Mouse (Mus musculus): Measurements from ENCODE around the gene Atp6v1g2.
A peak's percentile ranks its signal among the peaks of the same experiment; 100 is the strongest.

Atp6v1g2 gene

DNA sequence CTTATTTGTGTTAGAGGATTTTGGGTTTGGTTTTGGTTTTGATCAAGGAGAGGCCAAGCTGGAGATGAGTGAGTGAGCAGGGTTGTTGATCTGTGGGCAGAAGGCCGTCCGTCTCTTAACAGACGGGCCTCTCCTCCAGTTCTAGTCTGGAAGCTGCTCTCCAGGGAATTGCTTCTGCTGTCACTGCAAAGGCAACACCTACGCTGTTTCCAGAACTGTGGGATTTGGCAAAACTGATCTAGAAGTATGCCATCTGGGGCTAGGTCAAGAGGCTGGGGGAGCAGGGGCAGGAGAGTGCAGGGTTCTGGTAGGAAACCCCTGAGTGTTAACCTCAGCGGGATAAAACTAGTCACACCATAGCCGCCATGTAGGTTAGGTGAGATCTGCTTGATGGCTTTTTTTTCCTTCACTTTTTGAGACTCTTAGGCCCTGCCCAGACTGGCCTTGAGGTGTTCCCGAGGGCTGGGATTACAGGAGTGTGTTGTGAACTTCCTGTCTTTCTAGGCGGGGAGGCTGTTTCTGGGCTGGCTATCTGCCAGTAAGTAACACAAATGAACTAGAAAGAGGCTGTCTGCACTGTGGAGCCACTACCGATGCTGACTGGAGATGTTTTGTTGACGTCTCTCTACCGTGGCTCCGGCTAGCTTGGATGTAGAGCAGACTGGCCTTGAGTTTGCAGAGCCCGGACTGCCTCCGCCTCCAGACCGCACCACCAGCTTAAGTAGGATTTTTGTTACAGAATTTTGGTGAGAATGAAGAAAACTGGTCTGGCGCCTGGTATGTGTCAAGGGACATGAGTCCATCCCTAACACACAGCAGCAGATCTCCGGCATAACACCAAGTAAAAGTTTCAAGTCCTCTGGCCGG, at the start of gene Atp6v1g2:
TSS of gene Atp6v1g2 (plus strand) at position 547 of the 867 bp plus-strand sequence.
- peak; percentile 88 for DNase-seq (ENCODE audit: low read depth)

DNA sequence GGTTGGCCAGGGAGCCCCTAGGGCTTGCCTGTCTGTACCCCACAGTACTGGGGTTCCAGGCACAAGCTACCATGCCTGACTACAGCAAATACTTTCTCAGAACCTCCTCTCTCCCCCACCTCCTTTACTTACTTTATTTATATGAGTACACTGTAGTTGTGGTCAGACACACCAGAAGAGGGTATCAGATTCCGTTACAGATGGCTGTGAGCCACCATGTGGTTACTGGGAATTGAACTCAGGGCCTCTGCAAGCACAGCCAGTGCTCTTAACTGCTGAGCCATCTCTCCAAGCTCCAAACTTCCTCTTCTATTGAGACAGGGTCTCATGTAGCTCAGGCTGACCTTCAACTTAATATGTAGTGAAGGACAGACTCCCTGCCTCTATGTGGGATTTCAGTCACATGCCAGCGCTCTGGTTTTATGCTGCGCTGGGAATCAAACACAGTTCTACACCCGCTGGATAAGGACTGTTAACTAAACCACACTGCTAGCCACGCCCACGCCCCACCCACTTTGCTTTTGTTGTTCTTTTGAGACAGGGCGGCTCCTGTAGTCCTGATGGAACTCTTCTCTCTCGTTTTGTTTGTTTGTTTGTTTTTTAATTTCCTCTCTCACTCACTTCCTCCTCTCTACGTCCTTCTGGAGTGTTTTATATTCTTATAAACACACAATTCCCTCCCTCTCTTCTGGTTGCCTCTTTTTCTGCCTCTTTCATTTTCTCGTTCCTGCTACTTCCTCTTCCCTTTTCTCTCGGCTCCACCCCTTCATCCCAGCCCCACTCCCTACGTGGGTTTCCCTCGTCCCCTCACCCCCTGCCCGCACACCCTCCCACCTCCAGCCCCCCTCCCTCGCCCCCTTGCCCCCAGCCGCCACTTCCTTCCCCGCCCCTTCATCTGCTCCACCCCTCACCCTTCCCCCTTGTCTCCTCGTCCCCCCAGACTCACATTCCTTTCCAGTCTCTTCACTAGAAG, 47.5 kb upstream of the Atp6v1g2 start:
- peak; percentile 94 for DNase-seq (ENCODE audit: low read depth)

DNA sequence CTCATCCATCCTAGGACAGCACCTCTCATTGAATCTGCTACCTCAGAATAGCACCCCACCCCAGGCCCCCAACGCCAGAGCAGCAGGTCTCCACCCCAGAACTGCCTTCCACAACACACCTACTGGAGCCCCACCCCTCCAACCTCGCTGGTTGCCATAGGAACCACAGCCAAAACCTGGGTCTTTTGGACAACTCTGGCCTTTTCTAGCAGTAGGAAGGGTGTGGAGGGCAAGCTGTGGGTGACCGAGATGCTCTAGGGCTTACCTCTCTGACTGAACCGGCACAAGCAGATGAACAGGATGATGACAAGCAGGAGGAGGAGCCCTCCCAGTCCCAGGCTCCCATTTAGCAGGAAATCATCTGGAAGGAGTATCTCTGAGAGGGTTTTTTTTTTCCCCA, 46.8 kb upstream of the Atp6v1g2 start:
- peak; percentile 77 for DNase-seq (ENCODE audit: low read depth)

DNA sequence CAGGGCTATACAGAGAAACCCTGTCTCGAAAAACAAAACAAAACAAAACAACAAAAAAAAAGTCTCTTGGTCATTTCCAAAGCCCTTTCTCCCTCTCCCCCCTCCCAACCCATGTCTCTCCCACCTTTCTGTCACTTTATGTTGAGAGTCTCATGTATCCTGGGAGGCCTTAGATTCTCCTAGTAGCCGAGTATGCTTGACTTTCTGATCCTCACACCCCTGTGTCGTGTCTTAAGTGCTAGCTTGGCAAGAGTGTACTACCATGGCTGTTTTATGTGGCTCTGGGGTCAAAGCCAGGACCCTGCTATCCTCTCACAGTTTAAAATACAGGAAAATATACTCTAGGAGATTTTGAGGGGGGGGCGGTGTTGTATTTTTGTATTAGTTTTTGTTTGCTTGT, 46.1 kb upstream of the Atp6v1g2 start:
- DNase-seq (ENCODE audit: low read depth) = no peak

DNA sequence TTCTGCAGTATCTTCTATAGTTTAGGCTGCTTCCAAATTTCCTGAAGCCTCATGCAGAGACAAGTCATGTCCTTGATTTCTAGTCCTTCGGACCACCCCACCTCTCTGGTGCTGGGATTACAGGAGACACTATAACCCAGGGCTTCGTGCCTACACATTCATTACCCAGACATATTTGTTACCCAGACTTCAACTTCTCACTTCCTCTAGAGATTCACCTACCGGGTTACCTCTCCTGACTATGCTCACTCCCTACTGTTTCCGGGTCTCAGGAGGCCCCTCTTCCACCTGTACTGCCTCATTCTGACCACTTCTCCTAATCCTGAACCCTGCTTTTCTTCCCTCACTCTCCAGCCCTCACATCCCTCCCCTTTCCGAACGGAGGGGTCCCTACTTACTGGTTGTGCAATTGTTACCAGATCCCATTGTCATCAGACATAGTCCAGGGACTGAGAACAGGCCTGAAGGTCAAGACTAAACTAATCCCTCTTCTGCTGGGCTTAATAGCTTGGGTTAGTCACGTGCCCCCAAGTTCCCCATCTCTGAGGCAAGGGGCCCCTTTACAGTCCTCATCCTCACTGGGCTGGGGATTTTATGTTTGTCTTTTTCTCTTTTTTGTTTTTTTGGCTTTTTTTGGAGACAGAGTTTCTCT, 45.4 kb upstream of the Atp6v1g2 start, which contains the start of gene Lst1:
TSS of gene Lst1 (minus strand) at position 481 of the 652 bp plus-strand sequence.
- no peak for DNase-seq (ENCODE audit: low read depth)

DNA sequence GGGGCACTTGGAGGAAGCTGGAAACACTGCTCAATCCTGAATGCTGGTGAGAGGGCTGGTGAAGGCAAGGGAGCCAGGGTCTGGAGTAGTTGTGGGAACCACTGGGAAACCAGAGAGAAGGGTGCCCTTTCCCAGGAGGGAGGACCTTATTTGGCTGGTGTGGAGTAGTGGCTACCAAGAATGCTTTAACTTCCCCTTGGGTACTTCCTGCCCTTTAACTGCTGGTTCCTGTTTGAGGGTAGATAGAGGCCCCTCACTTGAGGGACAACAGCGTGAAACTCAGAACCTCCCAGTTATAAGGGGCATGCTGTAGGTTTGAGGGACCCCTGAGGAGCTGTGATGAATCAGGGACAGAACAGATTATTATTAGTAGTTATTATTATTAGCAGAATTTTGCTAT, 44.3 kb upstream of the Atp6v1g2 start:
- DNase-seq (ENCODE audit: low read depth) = peak; percentile 77

DNA sequence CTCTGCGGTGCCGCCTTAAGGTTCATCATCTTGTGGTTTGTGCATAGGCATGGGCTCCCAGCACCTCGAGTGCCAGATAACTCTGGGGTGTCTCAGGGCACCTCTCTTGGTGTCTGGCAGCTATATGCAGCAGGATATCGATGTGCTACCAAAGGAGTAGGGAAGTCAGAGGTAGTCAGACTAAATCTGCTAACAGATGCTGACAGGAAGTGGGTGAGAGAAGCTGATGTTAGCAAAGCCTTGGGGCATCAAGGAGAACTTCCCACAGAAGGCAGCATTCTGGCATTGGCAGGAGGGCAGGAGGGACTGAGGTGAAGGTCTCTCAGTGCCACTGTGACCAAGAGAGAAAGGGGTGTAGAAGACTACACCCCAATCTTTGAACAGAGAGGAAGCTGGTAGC, 43.4 kb upstream of the Atp6v1g2 start:
- DNase-seq (ENCODE audit: low read depth) = peak; percentile 47

DNA sequence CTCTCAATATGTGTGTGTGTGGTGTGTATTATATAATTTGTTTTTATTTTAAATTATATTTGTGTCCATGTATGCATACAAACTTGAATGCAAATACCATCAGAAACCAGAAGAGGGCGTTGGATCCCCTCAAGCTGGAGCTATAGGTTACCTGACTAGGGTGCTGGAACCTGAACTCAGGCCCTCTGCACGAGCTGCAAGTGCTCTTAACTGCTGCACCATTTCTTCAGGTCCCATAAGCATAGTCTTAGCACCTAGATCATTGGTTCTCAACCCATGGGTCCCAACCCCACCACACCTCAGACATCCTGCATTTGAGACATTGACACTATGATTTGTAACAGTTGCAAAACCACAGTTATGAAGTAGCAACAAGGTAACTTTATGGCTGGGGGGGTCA, 41.7 kb upstream of the Atp6v1g2 start:
- no peak for DNase-seq (ENCODE audit: low read depth)

DNA sequence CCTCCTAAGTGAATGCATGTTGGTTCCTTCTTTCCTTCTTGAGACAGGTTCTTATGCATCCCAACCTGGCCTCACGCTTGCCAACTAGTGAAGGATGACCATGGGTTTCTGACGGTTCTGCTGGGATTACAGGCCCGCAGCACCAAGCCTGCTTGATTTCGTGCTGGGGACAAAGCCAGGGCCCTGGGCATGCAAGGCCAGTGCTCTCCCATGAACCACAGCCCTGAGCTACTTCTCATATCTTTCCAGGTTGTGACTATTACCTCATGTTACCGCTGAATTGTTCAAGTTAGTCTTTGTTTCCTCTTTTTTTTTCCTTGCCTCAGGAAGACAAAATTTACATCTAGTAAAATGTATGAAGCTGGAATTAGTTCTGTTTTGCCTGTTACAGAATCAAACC, 40.5 kb upstream of the Atp6v1g2 start:
- peak; percentile 84 for DNase-seq (ENCODE audit: low read depth)

DNA sequence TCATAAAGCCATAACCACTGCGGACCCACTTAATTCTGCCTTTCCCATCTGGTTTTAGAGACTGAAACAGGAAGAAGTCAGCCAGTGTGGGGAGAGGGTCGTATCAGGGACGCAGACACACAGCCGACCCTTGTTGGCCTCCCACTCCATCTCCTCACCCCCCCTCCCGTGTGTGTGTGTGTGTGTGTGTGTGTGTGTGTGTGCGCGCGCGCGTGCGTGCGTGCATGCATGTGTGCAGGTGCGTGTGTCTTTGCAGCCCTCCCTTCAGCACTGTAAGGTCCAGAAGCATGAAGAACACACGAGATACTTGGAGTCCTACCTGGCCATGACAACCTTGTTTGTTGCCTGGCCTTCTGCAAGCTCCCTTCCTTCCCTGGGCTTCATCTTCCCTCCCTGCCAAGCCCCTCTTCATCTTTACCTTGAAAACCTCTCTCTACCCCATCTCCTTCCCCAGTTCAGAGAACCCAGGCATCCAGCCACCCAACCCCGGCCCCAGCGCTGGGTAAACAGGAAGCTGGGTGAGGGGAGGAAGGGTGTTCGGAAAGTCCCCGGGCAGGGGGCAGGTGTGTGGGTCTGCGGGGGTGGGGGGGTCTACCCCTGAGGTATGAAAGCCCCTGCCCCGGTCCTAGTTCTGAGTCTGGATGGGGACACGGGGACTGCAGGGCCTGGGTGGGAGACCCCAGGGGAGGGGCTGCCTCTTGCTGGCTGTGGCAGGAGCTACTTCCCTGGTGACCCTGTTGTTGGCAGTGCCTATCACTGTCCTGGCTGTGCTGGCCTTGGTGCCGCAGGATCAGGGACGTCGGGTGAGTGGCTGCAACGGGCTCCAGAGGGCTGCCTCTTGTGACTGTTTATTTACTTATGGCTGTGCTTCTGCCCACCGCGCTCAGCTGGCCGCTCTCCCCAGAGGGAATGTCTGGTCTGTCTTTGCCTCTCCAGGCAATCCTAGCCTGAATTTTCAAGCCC, 39.3 kb upstream of the Atp6v1g2 start, which contains the start of gene Ltb:
TSS of gene Ltb (plus strand) at position 559 of the 963 bp plus-strand sequence.
- no peak for DNase-seq (ENCODE audit: low read depth)

DNA sequence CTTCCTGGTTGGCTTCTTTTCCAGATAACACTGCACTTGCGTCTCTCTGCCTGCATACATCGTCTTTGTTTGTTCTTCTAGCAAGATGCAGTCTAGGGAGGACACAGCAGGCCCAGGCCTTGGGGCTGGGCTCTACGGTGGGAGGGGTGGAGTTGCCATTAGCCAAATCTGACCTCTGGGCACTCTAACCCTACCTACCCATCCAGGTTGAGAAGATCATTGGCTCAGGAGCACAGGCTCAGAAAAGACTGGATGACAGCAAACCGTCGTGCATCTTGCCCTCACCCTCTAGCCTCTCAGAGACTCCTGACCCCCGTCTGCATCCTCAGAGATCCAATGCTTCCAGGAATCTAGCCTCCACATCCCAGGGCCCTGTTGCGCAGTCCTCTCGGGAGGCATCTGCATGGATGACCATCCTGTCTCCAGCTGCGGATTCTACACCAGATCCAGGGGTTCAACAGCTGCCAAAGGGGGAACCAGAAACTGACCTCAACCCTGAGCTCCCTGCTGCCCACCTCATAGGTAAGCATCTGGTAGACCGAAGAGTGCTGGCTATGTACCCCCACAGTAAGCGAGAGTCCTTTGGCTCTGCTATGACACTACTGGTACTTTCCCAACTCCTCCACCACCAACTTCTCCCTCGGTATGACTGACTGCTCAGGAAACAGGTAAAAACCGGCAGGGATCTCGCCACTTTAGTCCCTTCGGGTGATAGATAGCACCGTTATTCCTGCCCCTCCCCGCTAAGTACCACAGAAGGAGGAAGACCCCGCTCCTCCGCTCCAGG, 38.4 kb upstream of the Atp6v1g2 start:
- no peak for DNase-seq (ENCODE audit: low read depth)

DNA sequence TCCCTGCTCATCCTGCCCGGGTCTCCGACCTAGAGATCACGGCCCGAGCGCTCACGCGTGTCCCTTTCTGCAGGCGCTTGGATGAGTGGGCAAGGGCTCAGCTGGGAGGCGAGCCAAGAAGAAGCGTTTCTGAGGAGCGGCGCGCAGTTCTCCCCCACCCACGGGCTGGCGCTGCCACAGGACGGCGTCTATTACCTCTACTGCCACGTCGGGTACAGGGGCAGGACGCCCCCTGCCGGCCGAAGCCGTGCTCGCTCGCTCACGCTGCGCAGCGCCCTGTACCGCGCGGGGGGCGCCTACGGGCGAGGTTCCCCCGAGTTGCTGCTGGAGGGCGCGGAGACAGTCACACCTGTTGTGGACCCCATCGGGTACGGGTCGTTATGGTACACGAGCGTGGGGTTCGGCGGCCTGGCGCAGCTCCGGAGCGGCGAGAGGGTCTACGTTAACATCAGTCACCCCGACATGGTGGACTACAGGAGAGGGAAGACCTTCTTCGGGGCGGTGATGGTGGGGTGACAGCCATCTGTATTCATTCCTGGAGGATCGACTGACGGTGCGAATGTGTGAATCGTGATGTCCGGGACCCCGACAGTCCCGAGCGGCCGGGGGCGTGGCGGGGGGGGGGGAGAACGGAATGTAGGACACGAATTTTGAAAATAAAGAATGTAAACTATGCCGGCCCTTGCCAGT, 37.7 kb upstream of the Atp6v1g2 start:
- DNase-seq (ENCODE audit: low read depth) = peak; percentile 75

DNA sequence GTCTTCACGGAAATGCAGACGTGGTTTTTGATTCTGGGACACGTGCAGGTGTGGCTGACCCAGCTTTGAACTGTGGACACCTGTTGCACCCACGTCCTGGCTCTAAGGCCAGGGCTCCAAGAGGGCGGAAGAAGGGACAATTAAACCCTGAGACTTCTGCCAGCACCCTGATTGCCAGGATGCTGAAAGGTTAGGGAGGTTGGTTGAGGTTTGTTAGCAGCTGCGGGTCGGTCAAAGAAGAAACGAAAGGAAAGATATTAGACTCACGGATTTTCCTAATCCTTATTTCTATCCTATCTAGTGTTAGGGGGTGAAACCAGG, 37.2 kb upstream of the Atp6v1g2 start:
- no peak for DNase-seq (ENCODE audit: low read depth)

DNA sequence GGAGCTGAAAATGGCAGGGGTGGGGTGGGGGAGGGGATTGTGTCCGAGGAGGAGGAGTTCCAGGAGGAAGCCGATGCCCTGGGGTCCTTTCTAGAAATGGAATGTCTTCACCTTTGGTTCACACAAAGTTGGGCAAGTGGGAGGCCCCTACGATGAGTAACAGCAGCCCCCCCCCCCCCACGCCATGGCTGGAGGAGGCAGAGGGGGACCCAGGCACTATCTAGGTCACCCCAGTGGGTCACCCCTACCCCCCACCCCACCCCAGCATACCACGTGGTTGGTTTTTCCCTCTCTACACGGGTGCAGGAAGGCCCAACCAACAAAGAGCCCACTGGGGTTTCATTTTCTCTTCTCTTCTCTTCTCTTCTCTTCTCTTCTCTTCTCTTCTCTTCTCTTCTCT, 36.3 kb upstream of the Atp6v1g2 start:
- peak; percentile 64 for DNase-seq (ENCODE audit: low read depth)

DNA sequence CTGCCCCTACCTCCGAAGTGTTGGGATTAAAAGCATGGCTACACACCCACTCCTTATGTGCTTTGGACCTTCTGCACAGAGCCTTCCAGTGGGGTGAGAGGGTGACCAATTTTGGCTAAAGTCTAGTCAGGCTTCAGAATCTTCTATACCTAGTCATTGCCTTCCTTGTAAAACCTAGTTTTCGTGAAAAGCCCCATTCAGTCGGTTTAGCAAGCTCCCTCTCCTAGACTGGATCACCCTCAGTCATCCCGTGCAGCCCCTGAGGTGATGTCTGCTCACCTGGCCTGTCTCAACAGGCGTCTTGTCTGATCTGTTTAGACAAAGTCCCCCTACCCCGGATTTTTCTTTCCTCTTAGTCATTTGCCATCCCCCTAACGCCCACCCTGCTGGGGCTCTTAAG, 35.4 kb upstream of the Atp6v1g2 start:
- no peak for DNase-seq (ENCODE audit: low read depth)

DNA sequence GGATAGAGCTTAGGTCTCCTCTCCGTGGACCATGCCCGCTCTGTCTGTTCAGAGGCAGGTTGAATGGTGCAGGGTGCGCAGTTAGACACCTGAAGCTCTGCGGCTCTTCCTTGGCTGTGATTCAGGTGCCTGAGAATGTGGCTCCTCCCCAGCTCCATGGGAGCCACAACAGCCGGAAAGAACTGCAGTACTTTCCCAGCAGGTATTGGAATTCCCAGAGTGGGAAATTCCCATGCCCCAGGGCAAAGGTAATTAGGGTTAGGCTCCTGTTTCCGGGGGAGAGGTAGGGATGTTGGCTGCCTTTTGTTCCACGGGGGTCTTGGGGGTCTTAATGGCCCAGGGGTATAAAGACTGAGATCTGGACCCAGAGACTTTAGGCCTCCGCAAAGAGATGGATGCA, 34.5 kb upstream of the Atp6v1g2 start:
- no peak for DNase-seq (ENCODE audit: low read depth)

DNA sequence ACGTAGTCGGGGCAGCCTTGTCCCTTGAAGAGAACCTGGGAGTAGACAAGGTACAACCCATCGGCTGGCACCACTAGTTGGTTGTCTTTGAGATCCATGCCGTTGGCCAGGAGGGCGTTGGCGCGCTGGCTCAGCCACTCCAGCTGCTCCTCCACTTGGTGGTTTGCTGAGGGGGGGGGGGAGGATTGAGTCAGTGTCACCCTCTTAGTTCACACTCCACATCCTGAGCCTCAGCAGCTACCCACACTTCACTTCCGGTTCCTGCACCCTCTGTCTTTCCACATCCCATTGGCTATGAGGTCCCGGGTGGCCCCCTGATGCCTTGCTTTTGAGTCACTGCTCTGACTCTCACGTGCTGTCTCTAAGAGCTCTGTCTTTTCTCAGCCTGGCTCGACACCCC, 33.1 kb upstream of the Atp6v1g2 start:
- DNase-seq (ENCODE audit: low read depth) = peak; percentile 99

DNA sequence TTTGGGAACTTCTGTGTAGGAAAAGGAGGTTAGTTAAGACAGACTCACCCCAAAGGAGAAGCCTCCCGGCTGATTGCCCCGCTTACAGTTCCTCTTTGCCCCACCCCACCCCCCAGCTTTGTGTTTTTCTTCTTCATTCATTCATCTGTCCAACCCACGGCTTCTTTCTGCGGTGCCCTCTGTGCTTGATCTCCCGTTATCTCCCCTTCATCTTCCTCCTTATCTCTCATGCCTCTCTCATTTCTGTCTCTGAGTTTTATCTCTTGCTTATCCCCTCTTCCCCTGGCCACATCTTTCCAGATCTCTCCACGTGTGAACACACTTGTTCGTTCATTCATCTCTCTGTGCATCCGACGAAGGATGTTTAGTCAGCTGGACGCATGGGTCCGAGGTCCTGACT, 32.3 kb upstream of the Atp6v1g2 start:
- DNase-seq (ENCODE audit: low read depth) = peak; percentile 58

DNA sequence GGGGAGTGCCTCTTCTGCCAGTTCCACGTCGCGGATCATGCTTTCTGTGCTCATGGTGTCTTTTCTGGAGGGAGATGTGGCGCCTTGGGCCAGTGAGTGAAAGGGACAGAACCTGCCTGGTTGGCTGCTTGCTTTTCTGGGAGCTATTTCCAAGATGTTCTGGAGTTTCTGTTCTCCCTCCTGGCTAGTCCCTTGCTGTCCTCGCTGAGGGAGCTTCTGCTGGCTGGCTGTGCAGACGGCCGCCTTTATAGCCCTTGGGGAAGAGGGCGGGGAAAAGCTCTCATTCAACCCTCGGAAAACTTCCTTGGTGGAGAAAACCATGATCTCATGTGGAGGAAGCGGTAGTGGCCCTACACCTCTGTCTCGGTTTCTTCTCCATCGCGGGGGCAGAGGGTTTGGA, 31.7 kb upstream of the Atp6v1g2 start, which contains the start of gene Tnf:
TSS of gene Tnf (minus strand) at position 221 of the 400 bp plus-strand sequence.
- peak; percentile 93 for DNase-seq (ENCODE audit: low read depth)

DNA sequence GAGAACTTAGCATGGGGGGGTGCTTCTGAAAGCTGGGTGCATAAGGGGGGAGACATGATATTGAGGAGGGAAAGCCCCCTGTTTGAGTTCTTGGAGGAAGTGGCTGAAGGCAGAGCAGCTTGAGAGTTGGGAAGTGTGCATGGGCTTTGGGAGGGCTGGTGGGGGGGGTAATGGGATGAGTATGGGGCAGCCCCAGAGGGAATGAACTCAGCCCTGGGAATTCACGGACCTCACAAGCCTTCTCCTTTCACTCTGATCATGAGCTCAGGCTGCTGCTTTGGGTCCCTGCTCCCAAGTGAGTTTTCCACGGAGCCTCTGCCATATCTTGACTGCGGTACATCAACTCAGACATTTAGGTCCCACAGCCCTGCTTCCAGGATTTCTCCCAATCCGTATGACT, 31.0 kb upstream of the Atp6v1g2 start:
- no peak for DNase-seq (ENCODE audit: low read depth)
